Mouse (Mus musculus): ENCODE measurements around the gene Galr2. TPM values are rescaled to one million over a fixed set of nuclear protein-coding genes. Genes with fewer than 3 reads are reported as not detected.

Galr2 gene
- polyA plus RNA-seq, 1 experiment: 1.1 TPM

GRCm38 (mm10) chr11:116307762-116308531, 27.2 kb downstream of the Galr2 start:
- peaks cover 7% of the 10 kb centered on the region for H3K4me1 ChIP-seq (replicated peaks; ENCODE audit: control insufficient read depth, insufficient read depth, low read length)
- DNase-seq: no peak
- 0 out of 2 replicates have a peak, but pooled peaks cover 5% of the 10 kb centered on the region for H3K36me3 ChIP-seq (ENCODE audit: control insufficient read depth, insufficient read depth, low read length)
- no peak overlapping the region for H3K27ac ChIP-seq (ENCODE audit: control insufficient read depth, insufficient read depth, low read length)
- TF ChIP-seq POLR2A (IDR thresholded peaks at IDR 0.05; ENCODE audit: control insufficient read depth, extremely low read depth, insufficient read depth, low read length, poor library complexity) (no peak), CTCF (IDR thresholded peaks at IDR 0.05; ENCODE audit: borderline replicate concordance, control insufficient read depth, extremely low read depth, insufficient read depth, low read length, poor library complexity) (no peak)
- no peaks in the 10 kb centered on the region for H3K27me3 ChIP-seq (ENCODE audit: control insufficient read depth, insufficient read depth, low read length)
- H3K4me3 ChIP-seq (ENCODE audit: control insufficient read depth, insufficient read depth, low read length): no peak overlapping the region
- WGBS: 96% methylated on average over 12 of the region's 12 CpGs

- H3K27ac ChIP-seq (ENCODE audit: control insufficient read depth, insufficient read depth, low read length): no peak overlapping the region
- TF ChIP-seq POLR2A (IDR thresholded peaks at IDR 0.05; ENCODE audit: control insufficient read depth, extremely low read depth, insufficient read depth, low read length, poor library complexity) (no peak), CTCF (IDR thresholded peaks at IDR 0.05; ENCODE audit: borderline replicate concordance, control insufficient read depth, extremely low read depth, insufficient read depth, low read length, poor library complexity) (no peak)
- no peak for DNase-seq
- peaks cover 7% of the 10 kb centered on the region for H3K4me1 ChIP-seq (replicated peaks; ENCODE audit: control insufficient read depth, insufficient read depth, low read length)
- H3K27me3 ChIP-seq (ENCODE audit: control insufficient read depth, insufficient read depth, low read length): no peaks in the 10 kb centered on the region
- H3K36me3 ChIP-seq (ENCODE audit: control insufficient read depth, insufficient read depth, low read length): 0 out of 2 replicates have a peak, but pooled peaks cover 3% of the 10 kb centered on the region
- WGBS: 82% methylated on average over 3 of the region's 3 CpGs
- H3K4me3 ChIP-seq (ENCODE audit: control insufficient read depth, insufficient read depth, low read length): no peak overlapping the region
Observed at GRCm38 (mm10) chr11:116309601-116310000, 28.9 kb downstream of the Galr2 start.

GRCm38 (mm10) chr11:116311169-116311568, 30.4 kb downstream of the Galr2 start:
- Histone ChIP-seq H3K36me3 (ENCODE audit: control insufficient read depth, insufficient read depth, low read length) (no peaks in the 10 kb centered on the region), H3K27ac (ENCODE audit: control insufficient read depth, insufficient read depth, low read length) (no peak overlapping the region), H3K4me1 (replicated peaks; ENCODE audit: control insufficient read depth, insufficient read depth, low read length) (peaks cover 3% of the 10 kb centered on the region; the same call in 1 of the 2 replicates), H3K4me3 (ENCODE audit: control insufficient read depth, insufficient read depth, low read length) (no peak overlapping the region), H3K27me3 (ENCODE audit: control insufficient read depth, insufficient read depth, low read length) (no peaks in the 10 kb centered on the region)
- TF ChIP-seq CTCF (IDR thresholded peaks at IDR 0.05; ENCODE audit: borderline replicate concordance, control insufficient read depth, extremely low read depth, insufficient read depth, low read length, poor library complexity) (no peak), POLR2A (IDR thresholded peaks at IDR 0.05; ENCODE audit: control insufficient read depth, extremely low read depth, insufficient read depth, low read length, poor library complexity) (no peak)
- DNase-seq: no peak
- WGBS: 86% methylated on average over 8 of the region's 8 CpGs

GRCm38 (mm10) chr11:116312359-116312758, 31.6 kb downstream of the Galr2 start:
- TF ChIP-seq CTCF (IDR thresholded peaks at IDR 0.05; ENCODE audit: borderline replicate concordance, control insufficient read depth, extremely low read depth, insufficient read depth, low read length, poor library complexity) (no peak), POLR2A (IDR thresholded peaks at IDR 0.05; ENCODE audit: control insufficient read depth, extremely low read depth, insufficient read depth, low read length, poor library complexity) (no peak)
- no peaks in the 10 kb centered on the region for H3K36me3 ChIP-seq (ENCODE audit: control insufficient read depth, insufficient read depth, low read length)
- no peak overlapping the region for H3K4me3 ChIP-seq (ENCODE audit: control insufficient read depth, insufficient read depth, low read length)
- 51% methylated on average over 8 of the region's 8 CpGs for WGBS
- no peaks in the 10 kb centered on the region for H3K4me1 ChIP-seq (replicated peaks; ENCODE audit: control insufficient read depth, insufficient read depth, low read length)
- DNase-seq: no peak
- H3K27ac ChIP-seq (ENCODE audit: control insufficient read depth, insufficient read depth, low read length): no peak overlapping the region
- no peaks in the 10 kb centered on the region for H3K27me3 ChIP-seq (ENCODE audit: control insufficient read depth, insufficient read depth, low read length)

- 4% methylated on average over 41 of the region's 41 CpGs for WGBS
- DNase-seq: peak; percentile 88
- Histone ChIP-seq H3K4me3 (ENCODE audit: control insufficient read depth, insufficient read depth, low read length) (peak overlapping the region; percentile 48), H3K27me3 (ENCODE audit: control insufficient read depth, insufficient read depth, low read length) (no peaks in the 10 kb centered on the region), H3K4me1 (replicated peaks; ENCODE audit: control insufficient read depth, insufficient read depth, low read length) (peaks cover 5% of the 10 kb centered on the region), H3K27ac (ENCODE audit: control insufficient read depth, insufficient read depth, low read length) (no peak overlapping the region), H3K36me3 (ENCODE audit: control insufficient read depth, insufficient read depth, low read length) (no peaks in the 10 kb centered on the region)
- peak; percentile 96 for TF ChIP-seq CTCF (IDR thresholded peaks at IDR 0.05; ENCODE audit: borderline replicate concordance, control insufficient read depth, extremely low read depth, insufficient read depth, low read length, poor library complexity)
- TF ChIP-seq POLR2A (IDR thresholded peaks at IDR 0.05; ENCODE audit: control insufficient read depth, extremely low read depth, insufficient read depth, low read length, poor library complexity): no peak
Observed at GRCm38 (mm10) chr11:116318719-116319659, 38.2 kb downstream of the Galr2 start.

- Histone ChIP-seq H3K36me3 (ENCODE audit: control insufficient read depth, insufficient read depth, low read length) (no peaks in the 10 kb centered on the region), H3K27me3 (ENCODE audit: control insufficient read depth, insufficient read depth, low read length) (no peaks in the 10 kb centered on the region), H3K4me1 (replicated peaks; ENCODE audit: control insufficient read depth, insufficient read depth, low read length) (no peaks in the 10 kb centered on the region), H3K4me3 (ENCODE audit: control insufficient read depth, insufficient read depth, low read length) (no peak overlapping the region), H3K27ac (ENCODE audit: control insufficient read depth, insufficient read depth, low read length) (no peak overlapping the region)
- 93% methylated on average over 7 of the region's 7 CpGs for WGBS
- no peak for DNase-seq
- TF ChIP-seq POLR2A (IDR thresholded peaks at IDR 0.05; ENCODE audit: control insufficient read depth, extremely low read depth, insufficient read depth, low read length, poor library complexity) (no peak), CTCF (IDR thresholded peaks at IDR 0.05; ENCODE audit: borderline replicate concordance, control insufficient read depth, extremely low read depth, insufficient read depth, low read length, poor library complexity) (no peak)
Observed at GRCm38 (mm10) chr11:116326963-116327603, 46.3 kb downstream of the Galr2 start.

Data from thymus, adult 2 months (tissue).